Mouse (Mus musculus): ENCODE measurements around the gene Vps45.

GRCm38 (mm10) chr3:95999308-96000079 is 58.8 kb downstream of the Vps45 start:
- TF ChIP-seq CTCF (IDR thresholded peaks at IDR 0.05; ENCODE audit: insufficient read depth, low read depth, low read length) (no peak), POLR2A (IDR thresholded peaks at IDR 0.05; ENCODE audit: insufficient read depth, low read depth, low read length) (no peak)
